Mouse (Mus musculus): ENCODE measurements at regions not wholly inside any gene's neighbourhood (a gene's known extent, or its start where the extent isn't known, plus 50 kb on each side); places are given as distances from the start of the nearest gene placed in this dataset.
"Not testable (repeated sequence)": the region's sequence is repeated elsewhere in the genome, so short reads cannot be mapped to it uniquely, and the experiment has no call there.

GRCm38 (mm10) chr6:3319378-3319777, 80.0 kb downstream of the Samd9l start:
- Histone ChIP-seq H3K9ac (replicated peaks) (no peak overlapping the region), H3K4me2 (replicated peaks) (no peak overlapping the region), H3K4me1 (no peaks in the 10 kb centered on the region), H3K4me3 (no peak overlapping the region), H3K27me3 (no peaks in the 10 kb centered on the region), H3K9me3 (no peaks in the 10 kb centered on the region), H3K27ac (replicated peaks) (no peak overlapping the region), H3K36me3 (no peaks in the 10 kb centered on the region)
- no peak for ATAC-seq (ENCODE audit: low FRiP score, low read depth)
- 92% methylated on average over 4 of the region's 4 CpGs for WGBS

- not testable (repeated sequence) for H3K27ac ChIP-seq (replicated peaks)
Measured at GRCm38 (mm10) chr6:3307598-3308220, 91.7 kb downstream of the Samd9l start.

GRCm38 (mm10) chr6:3304881-3305620, 94.3 kb downstream of the Samd9l start:
- H3K4me1 ChIP-seq; H3K27me3 ChIP-seq; H3K9ac ChIP-seq (replicated peaks); ATAC-seq (ENCODE audit: low FRiP score, low read depth); H3K36me3 ChIP-seq; H3K4me3 ChIP-seq; H3K4me2 ChIP-seq (replicated peaks); H3K27ac ChIP-seq (replicated peaks); H3K9me3 ChIP-seq: not testable (repeated sequence)
- 77% methylated on average over 10 of the region's 10 CpGs for WGBS

More at GRCm38 (mm10) chr6:3307598-3308220, 91.7 kb downstream of the Samd9l start:
- not testable (repeated sequence) for H3K4me1 ChIP-seq; H3K9me3 ChIP-seq; H3K27me3 ChIP-seq; H3K36me3 ChIP-seq; H3K9ac ChIP-seq (replicated peaks)
- peak overlapping the region; percentile 38 for H3K4me2 ChIP-seq (replicated peaks)
- peak; percentile 81 for ATAC-seq (ENCODE audit: low FRiP score, low read depth)
- WGBS, result 1% methylated on average over 11 of the region's 11 CpGs
- peak overlapping the region; percentile 14; the same call in 1 of the 2 replicates for H3K4me3 ChIP-seq

GRCm38 (mm10) chr6:3293316-3293715, 106.1 kb downstream of the Samd9l start:
- H3K4me1 ChIP-seq; H3K36me3 ChIP-seq; H3K27me3 ChIP-seq; H3K9ac ChIP-seq (replicated peaks); H3K9me3 ChIP-seq; H3K4me2 ChIP-seq (replicated peaks); H3K27ac ChIP-seq (replicated peaks); H3K4me3 ChIP-seq; ATAC-seq (ENCODE audit: low FRiP score, low read depth): not testable (repeated sequence)
- 88% methylated on average over 8 of the region's 8 CpGs for WGBS

DNA sequence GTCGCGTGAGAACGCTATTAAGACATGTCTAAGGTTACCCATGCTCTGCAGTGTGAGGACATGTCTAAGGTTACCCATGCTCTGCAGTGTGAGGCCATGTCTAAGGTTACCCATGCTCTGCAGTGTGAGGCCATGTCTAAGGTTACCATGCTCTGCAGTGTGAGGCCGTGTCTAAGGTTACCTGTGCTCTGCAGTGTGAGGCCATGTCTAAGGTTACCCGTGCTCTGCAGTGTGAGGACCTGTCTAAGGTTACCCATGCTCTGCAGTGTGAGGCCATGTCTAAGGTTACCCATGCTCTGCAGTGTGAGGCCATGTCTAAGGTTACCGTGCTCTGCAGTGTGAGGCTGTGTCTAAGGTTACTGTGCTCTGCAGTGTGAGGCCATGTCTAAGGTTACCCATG, 107.4 kb downstream of the Samd9l start:
- WGBS, result 94% methylated on average over 6 of the region's 6 CpGs
- H3K4me1 ChIP-seq; H3K9ac ChIP-seq (replicated peaks); H3K9me3 ChIP-seq; H3K4me2 ChIP-seq (replicated peaks); H3K27ac ChIP-seq (replicated peaks); H3K36me3 ChIP-seq; ATAC-seq (ENCODE audit: low FRiP score, low read depth); H3K27me3 ChIP-seq; H3K4me3 ChIP-seq: not testable (repeated sequence)

GRCm38 (mm10) chr6:3268726-3269125, 130.6 kb downstream of the Samd9l start:
- H3K4me3 ChIP-seq; H3K27me3 ChIP-seq; H3K9me3 ChIP-seq; H3K4me1 ChIP-seq; H3K4me2 ChIP-seq (replicated peaks); H3K27ac ChIP-seq (replicated peaks); H3K36me3 ChIP-seq; ATAC-seq (ENCODE audit: low FRiP score, low read depth); H3K9ac ChIP-seq (replicated peaks): not testable (repeated sequence)
- WGBS, result 77% methylated on average over 4 of the region's 4 CpGs

GRCm38 (mm10) chr6:3265477-3265876, 133.9 kb downstream of the Samd9l start:
- not testable (repeated sequence) for H3K4me2 ChIP-seq (replicated peaks); H3K36me3 ChIP-seq; H3K9me3 ChIP-seq; H3K27ac ChIP-seq (replicated peaks); H3K27me3 ChIP-seq; ATAC-seq (ENCODE audit: low FRiP score, low read depth); H3K9ac ChIP-seq (replicated peaks); H3K4me1 ChIP-seq; H3K4me3 ChIP-seq
- 61% methylated on average over 1 of the region's 1 CpGs for whole genome bisulfite sequencing

Measured in midbrain, embryonic 12.5 days (tissue).